Mouse (Mus musculus) embryonic facial prominence, embryonic 12.5 days (tissue): Measurements from ENCODE around the gene Dhx58. TPM values are rescaled to one million over a fixed set of nuclear protein-coding genes. Genes with fewer than 3 reads are reported as not detected.

Source experiments
- ATAC-seq: fragments of 200-750 bp; cut with Nextera tagmentation; 2 replicates; pipeline ENCODE4 v1.8.0; 2017; ENCODE audit not compliant: insufficient number of reproducible peaks, insufficient read depth, low FRiP score, low TSS enrichment
- H3K27ac ChIP-seq: fragments of 300-500 bp; sonication (generic); 2 replicates; pipeline ENCODE4 v1.5.1; 2016; ENCODE audit warnings: mild to moderate bottlenecking
- H3K27me3 ChIP-seq: fragments of 300-500 bp; sonication (generic); 2 replicates; pipeline ENCODE4 v1.6.1; 2016; ENCODE audit warnings: mild to moderate bottlenecking, moderate library complexity
- H3K36me3 ChIP-seq: fragments of 300-500 bp; sonication (generic); 2 replicates; pipeline ENCODE4 v1.6.1; 2016; ENCODE audit warnings: mild to moderate bottlenecking
- H3K4me1 ChIP-seq: fragments of 300-500 bp; sonication (generic); 2 replicates; pipeline ENCODE4 v1.6.1; 2016
- H3K4me2 ChIP-seq: fragments of 300-500 bp; sonication (generic); replicated peaks from 2 replicates; pipeline ENCODE4 v1.6.1; 2016; ENCODE audit warnings: mild to moderate bottlenecking, moderate library complexity
- H3K4me3 ChIP-seq: fragments of 300-500 bp; sonication (generic); 2 replicates; pipeline ENCODE4 v1.5.1; 2016; ENCODE audit warnings: mild to moderate bottlenecking
- H3K9ac ChIP-seq: fragments of 300-500 bp; sonication (generic); 2 replicates; pipeline ENCODE4 v1.6.1; 2016; ENCODE audit warnings: mild to moderate bottlenecking, moderate library complexity
- H3K9me3 ChIP-seq: fragments of 300-500 bp; sonication (generic); 2 replicates; pipeline ENCODE4 v1.6.1; 2016; ENCODE audit warnings: mild to moderate bottlenecking, moderate library complexity
- WGBS: fragments of 180-500 bp; shearing (Covaris S2); methylation state at CpG from one replicate; pipeline ENCODE4 v1.1.7; 2016; 5-methylcytosine and 5-hydroxymethylcytosine counted together
- polyA plus RNA-seq: library from polyadenylated mRNA; unstranded; fragments of >200 nt; fragmentation: Nextera tagmentation; extraction: Ambion mirVana; gene quantifications from 2 replicates; pipeline ENCODE4 v1.2.1, GENCODE M21; 2016

Dhx58 gene
- 2.6 and 3.3 TPM in 2 replicates for polyA plus RNA-seq

GRCm38 (mm10) chr11:100703851-100704531 is at the start of gene Dhx58:
TSS of gene Dhx58 (minus strand) at chr11:100704271.
- Histone ChIP-seq H3K27me3 (0 out of 2 replicates have a peak, but pooled peaks cover 6% of the 10 kb centered on the region), H3K9me3 (no peaks in the 10 kb centered on the region), H3K27ac (no peak within 1 kb of the TSS), H3K4me3 (no peak within 1 kb of the TSS), H3K9ac (no peak within 1 kb of the TSS), H3K4me2 (no peak within 1 kb of the TSS), H3K36me3 (peaks cover 47% of the 10 kb centered on the region), H3K4me1 (no peaks in the 10 kb centered on the region)
- 66% methylated on average over 7 of the region's 7 CpGs for WGBS
- no peak for ATAC-seq

- 41% methylated on average over 10 of the region's 10 CpGs for WGBS
- ATAC-seq: no peak
- Histone ChIP-seq H3K36me3 (no peaks in the 10 kb centered on the region), H3K9me3 (no peaks in the 10 kb centered on the region), H3K4me1 (no peaks in the 10 kb centered on the region), H3K27me3 (peaks cover 19% of the 10 kb centered on the region), H3K27ac (no peak overlapping the region), H3K9ac (no peak overlapping the region), H3K4me3 (no peak overlapping the region), H3K4me2 (no peak overlapping the region)
Observed at GRCm38 (mm10) chr11:100752294-100752693, 48.2 kb upstream of the Dhx58 start.

GRCm38 (mm10) chr11:100750127-100750526 is 46.1 kb upstream of the Dhx58 start:
- no peak overlapping the region for H3K4me3 ChIP-seq
- H3K4me1 ChIP-seq: no peaks in the 10 kb centered on the region
- no peak overlapping the region for H3K4me2 ChIP-seq
- 89% methylated on average over 16 of the region's 16 CpGs for WGBS
- H3K36me3 ChIP-seq: no peaks in the 10 kb centered on the region
- no peak for ATAC-seq
- no peak overlapping the region for H3K27ac ChIP-seq
- peaks cover 16% of the 10 kb centered on the region for H3K27me3 ChIP-seq
- no peak overlapping the region for H3K9ac ChIP-seq
- H3K9me3 ChIP-seq: no peaks in the 10 kb centered on the region

- Histone ChIP-seq H3K9ac (no peak overlapping the region), H3K27me3 (peaks cover 16% of the 10 kb centered on the region), H3K4me1 (no peaks in the 10 kb centered on the region), H3K4me2 (no peak overlapping the region), H3K27ac (no peak overlapping the region), H3K36me3 (no peaks in the 10 kb centered on the region), H3K4me3 (no peak overlapping the region), H3K9me3 (no peaks in the 10 kb centered on the region)
- no peak for ATAC-seq
- 50% methylated on average over 25 of the region's 25 CpGs for WGBS
Observed at GRCm38 (mm10) chr11:100749469-100749868, 45.4 kb upstream of the Dhx58 start.

GRCm38 (mm10) chr11:100748620-100749019 is 44.5 kb upstream of the Dhx58 start:
- Histone ChIP-seq H3K4me1 (no peaks in the 10 kb centered on the region), H3K4me3 (no peak overlapping the region), H3K9ac (no peak overlapping the region), H3K9me3 (no peaks in the 10 kb centered on the region), H3K27ac (no peak overlapping the region), H3K4me2 (no peak overlapping the region), H3K36me3 (no peaks in the 10 kb centered on the region), H3K27me3 (peaks cover 16% of the 10 kb centered on the region)
- 68% methylated on average over 4 of the region's 4 CpGs for WGBS
- no peak for ATAC-seq

- 67% methylated on average over 5 of the region's 5 CpGs for WGBS
- H3K9me3 ChIP-seq: no peaks in the 10 kb centered on the region
Observed at GRCm38 (mm10) chr11:100747114-100747513, 43.0 kb upstream of the Dhx58 start.

GRCm38 (mm10) chr11:100746546-100746945 is 42.5 kb upstream of the Dhx58 start:
- Histone ChIP-seq H3K27me3 (peaks cover 11% of the 10 kb centered on the region), H3K9me3 (no peaks in the 10 kb centered on the region), H3K4me3 (no peak overlapping the region), H3K9ac (no peak overlapping the region), H3K27ac (no peak overlapping the region), H3K36me3 (no peaks in the 10 kb centered on the region), H3K4me1 (no peaks in the 10 kb centered on the region), H3K4me2 (no peak overlapping the region)
- ATAC-seq: no peak
- 83% methylated on average over 10 of the region's 10 CpGs for WGBS

More at GRCm38 (mm10) chr11:100747114-100747513, 43.0 kb upstream of the Dhx58 start:
- H3K27ac ChIP-seq: no peak overlapping the region
- H3K36me3 ChIP-seq: no peaks in the 10 kb centered on the region
- H3K27me3 ChIP-seq: peaks cover 13% of the 10 kb centered on the region
- H3K9ac ChIP-seq: no peak overlapping the region
- H3K4me1 ChIP-seq: no peaks in the 10 kb centered on the region
- no peak overlapping the region for H3K4me3 ChIP-seq
- no peak overlapping the region for H3K4me2 ChIP-seq
- no peak for ATAC-seq

GRCm38 (mm10) chr11:100745085-100745484 is 41.0 kb upstream of the Dhx58 start:
- Histone ChIP-seq H3K36me3 (no peaks in the 10 kb centered on the region), H3K27ac (no peak overlapping the region), H3K9ac (no peak overlapping the region), H3K4me3 (no peak overlapping the region), H3K4me2 (no peak overlapping the region), H3K9me3 (no peaks in the 10 kb centered on the region), H3K27me3 (peaks cover 11% of the 10 kb centered on the region), H3K4me1 (no peaks in the 10 kb centered on the region)
- WGBS: 16% methylated on average over 6 of the region's 6 CpGs
- no peak for ATAC-seq

GRCm38 (mm10) chr11:100741348-100741747 is 37.3 kb upstream of the Dhx58 start:
- ATAC-seq: no peak
- no peak overlapping the region for H3K4me2 ChIP-seq
- H3K9me3 ChIP-seq: no peaks in the 10 kb centered on the region
- H3K27ac ChIP-seq: no peak overlapping the region
- H3K4me3 ChIP-seq: no peak overlapping the region
- peaks cover 9% of the 10 kb centered on the region for H3K4me1 ChIP-seq
- no peak overlapping the region for H3K9ac ChIP-seq
- 63% methylated on average over 6 of the region's 6 CpGs for WGBS
- no peaks in the 10 kb centered on the region for H3K27me3 ChIP-seq
- H3K36me3 ChIP-seq: no peaks in the 10 kb centered on the region

GRCm38 (mm10) chr11:100738749-100739148 is 34.7 kb upstream of the Dhx58 start:
- no peaks in the 10 kb centered on the region for H3K36me3 ChIP-seq
- peak overlapping the region; percentile 84 for H3K4me2 ChIP-seq
- no peak overlapping the region; the same call in 1 of the 2 replicates for H3K9ac ChIP-seq
- ATAC-seq: no peak
- peak overlapping the region; percentile 87 for H3K4me3 ChIP-seq
- 20% methylated on average over 5 of the region's 5 CpGs for WGBS
- H3K27ac ChIP-seq: no peak overlapping the region
- H3K27me3 ChIP-seq: no peaks in the 10 kb centered on the region
- no peaks in the 10 kb centered on the region for H3K9me3 ChIP-seq
- H3K4me1 ChIP-seq: peaks cover 14% of the 10 kb centered on the region

- no peaks in the 10 kb centered on the region for H3K9me3 ChIP-seq
- H3K36me3 ChIP-seq: no peaks in the 10 kb centered on the region; the same call in 1 of the 2 replicates
- H3K4me3 ChIP-seq: peak within 1 kb of the TSS; percentile 87
- WGBS: under 1% methylated on average over 39 of the region's 39 CpGs
- peak; percentile 99 for ATAC-seq
- no peaks in the 10 kb centered on the region for H3K27me3 ChIP-seq
- H3K4me2 ChIP-seq: peak within 1 kb of the TSS; percentile 84
- peak within 1 kb of the TSS; percentile 85 for H3K9ac ChIP-seq
- peak within 1 kb of the TSS; percentile 42; the same call in 1 of the 2 replicates for H3K27ac ChIP-seq
- H3K4me1 ChIP-seq: peaks cover 14% of the 10 kb centered on the region
Observed at GRCm38 (mm10) chr11:100738066-100738604, 34.1 kb upstream of the Dhx58 start, which contains the start of gene Rab5c. TSS of gene Rab5c (minus strand) at chr11:100738215.

GRCm38 (mm10) chr11:100737105-100737733 is 33.1 kb upstream of the Dhx58 start:
- no peaks in the 10 kb centered on the region for H3K9me3 ChIP-seq
- no peaks in the 10 kb centered on the region; the same call in 1 of the 2 replicates for H3K36me3 ChIP-seq
- peak overlapping the region; percentile 87 for H3K4me3 ChIP-seq
- H3K4me1 ChIP-seq: peaks cover 14% of the 10 kb centered on the region
- H3K9ac ChIP-seq: peak overlapping the region; percentile 85
- WGBS: under 1% methylated on average over 13 of the region's 13 CpGs
- H3K4me2 ChIP-seq: peak overlapping the region; percentile 84
- H3K27ac ChIP-seq: 0 out of 2 replicates have a peak overlapping the region, but pooled peaks have one; percentile 42
- no peak for ATAC-seq
- no peaks in the 10 kb centered on the region for H3K27me3 ChIP-seq
